Mouse (Mus musculus): Measurements from ENCODE around the gene Acad10. TPM values are rescaled to one million over a fixed set of nuclear protein-coding genes. Genes with fewer than 3 reads are reported as not detected.
A peak's percentile ranks its signal among the peaks of the same experiment; 100 is the strongest.
"Not testable (repeated sequence)": the region's sequence is repeated elsewhere in the genome, so short reads cannot be mapped to it uniquely, and the experiment has no call there.

The Acad10 gene
- total RNA-seq, 2 experiments from 2014 or later: 3.7 to 4.1 TPM

GRCm38 (mm10) chr5:121656866-121657265 is 3.4 kb downstream of the Acad10 start:
- not testable (repeated sequence) for DNase-seq

GRCm38 (mm10) chr5:121654526-121654925 is 5.8 kb downstream of the Acad10 start:
- DNase-seq: no peak

- DNase-seq: no peak
These were observed 11.2 kb downstream of the Acad10 start for GRCm38 (mm10) chr5:121649134-121649533.

GRCm38 (mm10) chr5:121639601-121640000 is 20.7 kb downstream of the Acad10 start:
- no peak for DNase-seq

GRCm38 (mm10) chr5:121637296-121637695 is 23.0 kb downstream of the Acad10 start:
- DNase-seq: no peak

- no peak for DNase-seq
These were observed 25.6 kb downstream of the Acad10 start for GRCm38 (mm10) chr5:121634668-121635067.

- no peak for DNase-seq
These were observed 27.5 kb downstream of the Acad10 start for GRCm38 (mm10) chr5:121632804-121633203.

GRCm38 (mm10) chr5:121631106-121631647 is 29.1 kb downstream of the Acad10 start:
- not testable (repeated sequence) for DNase-seq

- DNase-seq: peak; percentile 61 to 62
These were observed 32.4 kb downstream of the Acad10 start for GRCm38 (mm10) chr5:121627871-121628270.

- no peak for DNase-seq
These were observed 37.1 kb downstream of the Acad10 start for GRCm38 (mm10) chr5:121623241-121623640.

- DNase-seq: no peak
These were observed 39.2 kb downstream of the Acad10 start for GRCm38 (mm10) chr5:121621102-121621501.

GRCm38 (mm10) chr5:121618592-121619513 is 41.5 kb downstream of the Acad10 start, which contains the start of gene Acad12:
Acad12 (minus strand) TSS chr5:121618938.
- peak; percentile 68 to 72 for DNase-seq

- DNase-seq: not testable (repeated sequence)
These were observed 45.4 kb downstream of the Acad10 start for GRCm38 (mm10) chr5:121614921-121615320.

GRCm38 (mm10) chr5:121612036-121612435 is 48.3 kb downstream of the Acad10 start:
- no peak for DNase-seq

- DNase-seq: not testable (repeated sequence)
These were observed 50.7 kb downstream of the Acad10 start for GRCm38 (mm10) chr5:121609556-121610135.

GRCm38 (mm10) chr5:121606151-121606550 is 54.2 kb downstream of the Acad10 start:
- DNase-seq: peak; percentile 63 to 68

- DNase-seq: not testable (repeated sequence)
These were observed 56.5 kb downstream of the Acad10 start for GRCm38 (mm10) chr5:121603815-121604214.

GRCm38 (mm10) chr5:121601547-121602299 is 58.6 kb downstream of the Acad10 start:
- DNase-seq: peak; percentile 80 to 83

GRCm38 (mm10) chr5:121598871-121599610 is 61.3 kb downstream of the Acad10 start:
- no peak for DNase-seq

- DNase-seq: no peak
These were observed 62.2 kb downstream of the Acad10 start for GRCm38 (mm10) chr5:121597991-121598537.

GRCm38 (mm10) chr5:121597332-121597731 is 63.0 kb downstream of the Acad10 start:
- DNase-seq: no peak

All from layer of hippocampus, postnatal 36 days (tissue).